Mouse (Mus musculus) heart, postnatal 0 days (tissue): ENCODE measurements at regions not wholly inside any gene's neighbourhood (a gene's known extent, or its start where the extent isn't known, plus 50 kb on each side); places are given as distances from the start of the nearest gene placed in this dataset.

Experiments used
- ATAC-seq: fragments of 200-750 bp; cut with Nextera tagmentation; 2 replicates; pipeline ENCODE4 v1.8.0; 2017; ENCODE audit warnings: low read depth, moderate number of reproducible peaks, moderate library complexity; ENCODE audit not compliant: insufficient read depth
- DNase-seq: peaks from one replicate; pipeline ENCODE4 v3.0.0-alpha.2; 2016; ENCODE audit warnings: low spot score
- H3K27ac ChIP-seq: fragments of 300-500 bp; sonication (generic); 2 replicates; pipeline ENCODE4 v1.5.1; 2014; ENCODE audit warnings: low read depth, mild to moderate bottlenecking
- H3K27me3 ChIP-seq: fragments of 300-500 bp; sonication (generic); 2 replicates; pipeline ENCODE4 v1.6.1; 2014; ENCODE audit warnings: low read length, mixed read lengths; ENCODE audit not compliant: control insufficient read depth, insufficient read depth
- H3K36me3 ChIP-seq: fragments of 300-500 bp; sonication (generic); replicated peaks from 2 replicates; pipeline ENCODE4 v1.6.1; 2014; ENCODE audit warnings: low read length, mixed read lengths; ENCODE audit not compliant: control insufficient read depth, insufficient read depth
- H3K4me1 ChIP-seq: fragments of 300-500 bp; sonication (generic); 2 replicates; pipeline ENCODE4 v1.6.1; 2014; ENCODE audit warnings: antibody characterized with exemption; ENCODE audit not compliant: control insufficient read depth, insufficient read depth
- H3K4me2 ChIP-seq: fragments of 300-500 bp; sonication (generic); 2 replicates; pipeline ENCODE4 v1.6.1; 2014; ENCODE audit warnings: low read depth, mild to moderate bottlenecking, low read length, moderate library complexity
- H3K4me3 ChIP-seq: fragments of 300-500 bp; sonication (generic); 2 replicates; pipeline ENCODE4 v1.5.1; 2014; ENCODE audit warnings: low read depth, low read length
- H3K9ac ChIP-seq: fragments of 300-500 bp; sonication (generic); replicated peaks from 2 replicates; pipeline ENCODE4 v1.6.1; 2014; ENCODE audit warnings: low read depth, low read length, mixed read lengths
- H3K9me3 ChIP-seq: fragments of 300-500 bp; sonication (generic); replicated peaks from 2 replicates; pipeline ENCODE4 v1.6.1; 2016; ENCODE audit warnings: low read length; ENCODE audit not compliant: control insufficient read depth
- CTCF ChIP-seq: IDR thresholded peaks from 2 replicates; pipeline ENCODE4 v1.5.1; 2016; ENCODE audit warnings: antibody characterized with exemption, control low read depth, low read depth
- EP300 ChIP-seq: IDR thresholded peaks from 2 replicates; pipeline ENCODE4 v1.6.1; 2016; ENCODE audit warnings: antibody characterized with exemption, low read depth
- WGBS: fragments of 180-500 bp; shearing (Covaris S2); extraction: QIAGEN DNeasy Blood & Tissue Kit; methylation state at CpG from one replicate; pipeline ENCODE4 v1.1.7; 2014; 5-methylcytosine and 5-hydroxymethylcytosine counted together

- Histone ChIP-seq H3K9me3 (no peaks in the 10 kb centered on the region), H3K9ac (no peak overlapping the region), H3K27ac (no peak overlapping the region), H3K4me2 (no peak overlapping the region), H3K36me3 (no peaks in the 10 kb centered on the region), H3K27me3 (0 out of 2 replicates have a peak, but pooled peaks cover 4% of the 10 kb centered on the region), H3K4me3 (no peak overlapping the region), H3K4me1 (no peaks in the 10 kb centered on the region)
- no peak for TF ChIP-seq EP300
- no peak for TF ChIP-seq CTCF
- ATAC-seq = no peak
- WGBS = 52% methylated on average over 11 of the region's 11 CpGs
- DNase-seq = no peak
Measured at GRCm38 (mm10) chr5:119310178-119310930, 360.1 kb upstream of the Tbx3 start.

- Histone ChIP-seq H3K27ac (no peak overlapping the region), H3K4me1 (no peaks in the 10 kb centered on the region), H3K27me3 (0 out of 2 replicates have a peak, but pooled peaks cover 4% of the 10 kb centered on the region), H3K9ac (no peak overlapping the region), H3K36me3 (no peaks in the 10 kb centered on the region), H3K4me2 (no peak overlapping the region), H3K9me3 (no peaks in the 10 kb centered on the region), H3K4me3 (no peak overlapping the region)
- 74% methylated on average over 14 of the region's 14 CpGs for WGBS
- TF ChIP-seq CTCF = no peak
- TF ChIP-seq EP300 = no peak
- DNase-seq (no peak), ATAC-seq (no peak)
Measured at GRCm38 (mm10) chr5:119312808-119313207, 357.7 kb upstream of the Tbx3 start.

GRCm38 (mm10) chr5:119315149-119315548, 355.3 kb upstream of the Tbx3 start:
- no peaks in the 10 kb centered on the region for H3K36me3 ChIP-seq
- TF ChIP-seq CTCF (no peak), EP300 (no peak)
- no peak overlapping the region for H3K4me2 ChIP-seq
- no peak for DNase-seq
- no peak overlapping the region for H3K4me3 ChIP-seq
- 85% methylated on average over 7 of the region's 7 CpGs for WGBS
- H3K9me3 ChIP-seq = no peaks in the 10 kb centered on the region
- H3K27ac ChIP-seq = no peak overlapping the region
- no peaks in the 10 kb centered on the region for H3K4me1 ChIP-seq
- no peak overlapping the region for H3K9ac ChIP-seq
- ATAC-seq = no peak
- H3K27me3 ChIP-seq = 0 out of 2 replicates have a peak, but pooled peaks cover 4% of the 10 kb centered on the region

GRCm38 (mm10) chr5:119317617-119318016, 352.9 kb upstream of the Tbx3 start:
- Histone ChIP-seq H3K9ac (no peak overlapping the region), H3K4me2 (no peak overlapping the region), H3K36me3 (no peaks in the 10 kb centered on the region), H3K9me3 (no peaks in the 10 kb centered on the region), H3K27ac (no peak overlapping the region), H3K4me3 (no peak overlapping the region), H3K27me3 (0 out of 2 replicates have a peak, but pooled peaks cover 2% of the 10 kb centered on the region), H3K4me1 (no peaks in the 10 kb centered on the region)
- TF ChIP-seq CTCF = no peak
- TF ChIP-seq EP300 = no peak
- ATAC-seq = no peak
- DNase-seq = no peak
- WGBS = 75% methylated on average over 11 of the region's 11 CpGs

- no peak for ATAC-seq
- H3K4me1 ChIP-seq = peaks cover 8% of the 10 kb centered on the region; the same call in 1 of the 2 replicates
- H3K27me3 ChIP-seq = no peaks in the 10 kb centered on the region
- H3K4me2 ChIP-seq = no peak overlapping the region
- no peaks in the 10 kb centered on the region for H3K36me3 ChIP-seq
- H3K9ac ChIP-seq = no peak overlapping the region
- no peaks in the 10 kb centered on the region for H3K9me3 ChIP-seq
- H3K4me3 ChIP-seq = no peak overlapping the region
- no peak for TF ChIP-seq EP300
- no peak for TF ChIP-seq CTCF
- H3K27ac ChIP-seq = no peak overlapping the region
- 69% methylated on average over 10 of the region's 10 CpGs for WGBS
- no peak for DNase-seq
Measured at GRCm38 (mm10) chr5:119321368-119322144, 348.9 kb upstream of the Tbx3 start.
